Mouse (Mus musculus) cerebellum, adult 8-10 months (tissue): ENCODE measurements around the gene Rph3al.

Experiments
- DNase-seq: peaks from one replicate; pipeline ENCODE4 v3.0.0; 2022

Rph3al gene

GRCm38 (mm10) chr11:75938379-75938906, at the start of gene Rph3al:
Gene Rph3al (minus strand): TSS chr11:75938429.
- DNase-seq = no peak

DNA sequence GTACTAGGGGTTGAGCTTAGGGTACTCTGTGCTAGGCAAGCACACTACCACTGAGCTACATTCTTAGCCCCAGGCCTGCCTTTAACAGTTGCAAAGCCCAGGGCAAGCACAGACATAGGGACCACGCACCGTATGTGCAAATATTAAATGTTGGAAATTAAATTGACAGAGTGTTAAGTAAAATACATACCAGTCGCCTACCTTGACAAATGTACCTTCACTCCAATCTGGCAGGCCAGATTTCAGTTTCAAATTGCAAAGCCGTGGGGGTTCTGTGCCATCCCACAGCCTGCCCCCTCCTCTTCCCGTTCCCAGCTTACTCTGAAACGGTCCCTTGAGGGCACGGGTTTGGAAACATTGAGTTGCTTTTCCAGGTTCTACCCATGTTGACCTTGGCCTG, 47.7 kb upstream of the Rph3al start:
- DNase-seq = no peak

- no peak for DNase-seq
Observed at GRCm38 (mm10) chr11:75984581-75984980, 46.4 kb upstream of the Rph3al start.

DNA sequence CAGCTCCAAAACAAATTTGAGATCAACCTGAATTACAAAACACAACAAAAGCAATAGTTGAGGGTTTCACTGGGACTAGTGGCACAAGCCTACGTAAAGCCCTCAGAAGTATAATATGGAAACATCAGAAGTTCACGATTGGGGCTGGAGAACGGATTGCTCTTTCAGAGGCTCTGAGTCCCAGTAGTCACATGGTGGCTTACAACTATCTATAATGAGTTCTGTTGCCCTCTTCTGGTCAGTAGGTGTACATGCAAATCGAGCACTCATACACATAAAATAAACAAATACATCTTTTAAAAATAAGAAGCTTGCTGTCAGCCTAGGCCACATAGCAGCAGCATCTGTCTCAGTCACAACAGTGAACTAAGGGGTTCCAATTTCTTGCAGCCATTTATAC, 45.0 kb upstream of the Rph3al start:
- no peak for DNase-seq

DNA sequence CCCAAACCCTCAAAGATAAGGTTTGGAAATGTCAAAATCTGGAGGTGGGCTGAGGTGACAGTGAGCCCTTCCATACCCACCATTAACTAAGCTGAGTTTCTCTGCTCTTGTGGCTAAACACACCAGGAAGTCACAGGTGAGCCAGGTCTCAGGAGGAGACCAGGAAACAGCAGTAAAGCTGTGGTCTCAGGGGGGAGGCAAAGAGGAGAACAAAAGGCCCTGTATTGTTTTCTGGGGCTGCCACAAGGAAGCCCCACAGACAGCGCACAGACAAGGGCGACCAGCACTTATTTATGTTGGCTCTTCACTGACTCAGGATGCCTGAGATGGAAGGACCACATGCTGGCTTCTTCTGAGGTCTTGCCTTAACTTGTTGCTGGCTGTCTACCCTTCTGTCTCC, 42.2 kb upstream of the Rph3al start:
- no peak for DNase-seq

DNA sequence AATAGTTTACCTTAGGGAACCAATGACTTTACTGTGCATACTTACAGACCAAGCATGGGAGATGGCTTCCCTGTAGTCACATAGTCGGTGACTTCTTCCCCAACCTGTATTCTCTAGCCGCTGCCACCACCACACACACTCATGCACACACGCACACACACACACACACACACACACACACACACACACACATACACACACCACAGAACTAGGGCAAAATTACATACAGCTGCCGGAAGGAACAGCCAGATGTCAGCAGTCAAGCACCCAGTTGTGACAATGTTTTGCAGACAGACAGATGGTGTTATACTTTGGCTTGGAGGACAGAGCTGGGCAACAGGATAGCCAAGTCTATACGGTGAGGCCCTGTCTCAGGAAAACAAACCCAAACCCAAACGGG, 39.8 kb upstream of the Rph3al start:
- DNase-seq = no peak

DNA sequence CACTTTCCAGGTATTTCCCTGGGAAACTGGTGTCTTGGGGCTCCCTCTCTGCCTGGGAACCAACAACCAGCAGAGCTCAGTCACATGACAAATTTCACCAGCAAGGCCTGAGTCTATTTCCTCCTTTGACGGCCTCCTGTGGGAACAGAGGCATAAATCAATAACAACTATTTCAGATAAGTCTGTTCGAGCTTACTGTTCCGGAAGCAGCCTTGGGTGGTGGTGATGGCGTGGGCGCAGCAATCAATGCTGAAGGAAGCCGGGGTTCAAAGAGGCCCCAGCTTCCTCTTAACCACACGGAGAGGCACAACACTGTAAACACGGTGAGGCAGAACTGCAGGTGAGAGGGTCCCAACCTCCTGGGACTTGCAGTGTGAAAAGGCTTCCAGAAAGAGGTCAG, 38.5 kb upstream of the Rph3al start:
- DNase-seq = no peak

GRCm38 (mm10) chr11:75973988-75974387, 35.8 kb upstream of the Rph3al start:
- no peak for DNase-seq

DNA sequence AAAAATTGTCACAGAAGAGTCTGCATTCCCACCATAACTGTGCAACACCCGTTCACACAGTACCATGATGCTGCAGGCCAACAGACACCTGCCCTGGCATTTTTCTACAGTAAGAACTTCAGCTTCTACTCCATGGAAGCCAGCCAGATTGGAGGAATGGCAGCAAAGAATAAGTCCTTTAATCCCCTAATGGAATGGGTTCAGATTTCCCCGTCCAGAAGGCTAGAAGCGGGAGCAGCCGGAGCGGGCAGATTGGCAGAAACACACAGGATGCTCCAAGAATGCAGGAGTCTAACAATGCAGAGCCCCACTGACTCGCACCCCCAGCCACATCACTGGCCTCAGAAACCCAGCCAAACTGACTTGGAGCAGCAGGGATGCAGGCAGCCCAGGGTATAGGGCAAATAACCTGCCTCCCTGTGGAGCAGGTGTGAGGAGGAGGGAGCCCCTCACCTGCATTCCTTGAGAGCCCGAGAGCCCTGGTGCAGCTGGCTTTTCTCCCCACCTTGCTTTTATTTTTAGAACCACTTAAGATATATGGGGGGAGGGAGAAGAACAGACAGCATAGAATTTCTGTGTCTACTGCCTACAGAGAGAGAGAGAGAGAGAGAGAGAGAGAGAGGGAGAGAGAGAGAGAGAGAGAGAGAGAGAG, 34.8 kb upstream of the Rph3al start:
- no peak for DNase-seq

DNA sequence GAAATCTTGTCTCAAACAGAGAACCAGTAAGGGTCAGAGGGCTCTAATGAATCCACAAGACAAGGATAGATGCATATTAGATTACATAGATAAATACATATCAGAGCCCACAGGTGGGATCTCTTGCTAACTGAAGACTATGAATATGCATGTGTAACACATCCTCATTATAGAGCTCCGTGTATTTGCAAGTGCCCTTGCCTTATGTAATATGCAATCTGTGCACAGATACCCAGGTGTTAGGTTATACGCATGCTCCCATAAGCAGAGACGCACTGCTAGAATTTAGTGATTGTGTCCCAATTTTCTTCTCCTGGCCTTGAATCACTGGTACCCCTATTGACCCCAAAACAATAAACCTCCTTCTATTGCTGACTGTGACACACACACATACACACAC, 34.0 kb upstream of the Rph3al start:
- DNase-seq = no peak

DNA sequence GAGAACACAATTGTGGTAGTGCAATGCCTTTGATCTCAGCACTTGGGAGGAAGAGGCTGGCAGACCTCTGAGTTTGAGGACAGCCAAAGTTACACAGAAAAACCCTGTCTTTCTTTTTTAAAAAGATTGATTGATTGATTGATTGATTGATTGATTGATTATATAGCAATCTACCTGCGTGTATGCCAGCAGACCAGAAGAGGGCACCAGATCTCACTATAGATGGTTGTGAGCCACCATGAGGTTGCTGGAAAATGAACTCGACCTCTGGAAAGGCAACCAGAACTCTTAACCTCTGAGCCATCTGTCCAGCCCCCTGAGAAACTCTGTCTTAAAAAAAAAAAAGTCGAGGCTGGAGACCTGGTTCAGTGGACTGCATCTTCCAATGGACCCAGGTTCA, 32.4 kb upstream of the Rph3al start:
- no peak for DNase-seq

DNA sequence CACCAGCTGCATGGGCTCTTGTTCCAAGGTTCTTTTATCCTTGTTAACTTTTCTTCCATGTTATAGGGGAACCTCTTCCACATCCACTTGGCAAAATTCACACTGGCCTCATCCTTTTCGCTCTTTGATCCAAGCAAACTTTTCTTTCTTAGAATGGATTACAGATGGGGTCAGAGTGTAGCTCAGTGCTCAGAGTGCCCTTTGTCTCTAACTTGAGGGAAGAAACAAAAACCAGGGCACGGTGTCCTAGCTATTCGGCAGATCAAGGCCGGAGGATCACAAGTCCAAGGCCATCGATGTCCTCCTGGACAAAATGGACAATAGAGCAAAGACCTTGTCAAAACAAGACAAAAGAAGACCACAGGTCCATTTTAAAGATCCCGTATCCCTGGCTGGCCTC, 30.5 kb upstream of the Rph3al start:
- DNase-seq = no peak

DNA sequence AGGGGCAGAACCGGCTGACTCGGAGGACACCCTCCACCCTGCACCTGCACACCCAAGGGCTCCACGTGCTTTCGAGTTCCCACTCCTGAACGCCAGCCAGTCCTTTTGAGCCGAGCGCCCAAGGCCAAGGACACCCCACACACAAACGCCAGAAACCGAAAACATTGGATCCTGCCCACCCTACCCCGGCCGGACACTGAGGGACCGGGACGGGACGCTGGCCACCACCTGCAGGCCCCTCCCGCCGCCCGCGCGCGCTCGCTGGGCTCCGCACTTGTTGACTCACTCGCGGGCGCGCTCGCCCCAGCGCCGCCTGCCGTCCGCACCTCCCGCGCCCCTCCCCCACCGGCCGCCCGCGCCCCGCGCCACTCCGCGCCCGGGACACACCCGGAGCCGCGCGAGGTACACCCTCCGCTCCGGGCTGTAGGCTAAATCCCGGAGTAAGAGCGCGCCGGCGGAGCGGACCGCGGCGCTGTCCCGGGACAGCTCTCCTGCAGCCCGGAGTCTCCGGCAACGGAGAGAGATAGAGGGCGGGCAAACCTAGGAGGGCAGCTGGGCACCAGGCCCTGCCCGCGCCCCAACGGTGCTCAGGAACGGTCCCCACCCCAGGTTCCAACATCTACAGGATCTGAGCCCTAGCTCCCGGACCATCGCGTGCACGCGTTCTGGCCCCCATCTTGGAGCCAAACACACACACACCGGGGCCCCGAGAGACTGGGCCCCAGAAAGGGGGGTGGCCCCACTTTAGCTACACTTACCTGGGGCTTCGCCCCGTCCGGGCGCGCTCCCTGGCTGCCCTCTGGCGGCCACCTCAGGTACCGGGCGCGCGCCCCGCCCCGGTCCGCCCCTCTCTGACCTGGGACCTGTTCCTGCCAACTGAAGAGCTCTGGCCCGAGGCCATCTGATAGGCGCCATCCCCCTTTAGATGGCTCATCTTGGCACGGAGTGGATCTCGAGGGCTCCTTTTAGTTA, 28.5 kb upstream of the Rph3al start:
- peak; percentile 75 for DNase-seq

- no peak for DNase-seq
Observed at GRCm38 (mm10) chr11:75965674-75966400, 27.6 kb upstream of the Rph3al start.

DNA sequence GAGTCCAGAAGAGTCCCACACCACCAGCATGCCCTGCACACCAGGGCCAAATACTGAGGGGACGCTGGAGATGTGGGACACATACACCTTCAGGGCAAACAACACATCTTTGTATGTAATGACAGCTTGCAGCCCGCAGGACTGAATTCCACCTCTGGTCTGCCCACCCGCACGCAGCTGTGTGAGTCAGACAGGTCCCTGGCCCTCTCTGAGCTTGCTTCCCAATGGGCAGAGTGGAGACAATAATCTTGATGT, 26.2 kb upstream of the Rph3al start:
- DNase-seq = no peak

DNA sequence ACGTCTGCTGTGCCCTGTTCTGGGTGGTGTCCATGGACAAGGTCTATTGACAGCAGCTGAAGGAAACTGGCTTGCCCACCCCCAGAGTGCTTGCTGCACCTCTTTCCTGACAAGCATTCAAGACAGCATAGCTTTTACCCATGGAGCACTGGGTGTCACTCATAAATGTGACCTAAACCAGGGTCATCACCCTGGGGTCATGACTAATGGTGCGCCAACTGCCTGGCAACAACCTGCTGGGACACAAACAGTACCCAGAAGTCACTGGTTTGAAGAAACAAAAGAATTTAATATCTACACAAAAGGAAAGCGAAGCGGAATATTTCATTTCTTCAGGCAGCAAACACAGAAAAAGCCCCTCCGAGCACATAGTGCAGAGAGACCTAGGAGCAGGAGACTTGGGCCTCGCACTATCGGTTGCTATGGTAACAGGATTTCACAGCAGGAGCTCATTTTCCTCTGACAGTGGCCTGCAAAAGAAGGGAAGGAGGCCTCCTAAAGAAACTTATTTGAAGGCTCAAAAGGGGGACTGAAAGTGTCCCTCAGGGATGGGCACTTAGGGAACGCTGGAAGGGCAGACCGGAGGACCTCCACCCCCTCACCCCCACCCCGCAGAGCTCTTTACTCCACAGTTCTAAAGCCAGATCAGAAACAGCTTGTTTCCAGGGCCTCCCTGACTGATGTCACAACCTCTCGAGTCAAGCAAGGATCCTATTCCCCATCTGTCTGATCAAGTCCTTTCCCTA, 25.7 kb upstream of the Rph3al start:
- no peak for DNase-seq

DNA sequence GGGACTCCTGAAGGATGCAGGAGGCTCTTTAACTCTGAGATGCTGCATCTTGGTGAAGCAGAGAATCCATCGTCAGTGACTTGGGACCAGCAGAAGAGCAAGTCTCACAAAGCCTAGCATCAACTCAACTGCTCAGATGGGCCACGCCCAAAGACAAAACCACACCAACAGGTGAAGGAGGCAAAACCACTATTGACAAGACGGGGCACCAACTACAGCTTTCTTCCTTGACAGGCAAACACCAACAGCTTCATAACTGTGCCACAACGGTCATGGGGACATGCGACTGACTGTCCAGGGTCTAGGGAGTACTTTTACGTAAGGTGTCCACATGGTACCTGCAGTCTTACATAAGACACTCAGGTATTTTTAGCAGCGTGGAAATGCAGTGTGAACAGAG, 23.6 kb upstream of the Rph3al start:
- DNase-seq = no peak

DNA sequence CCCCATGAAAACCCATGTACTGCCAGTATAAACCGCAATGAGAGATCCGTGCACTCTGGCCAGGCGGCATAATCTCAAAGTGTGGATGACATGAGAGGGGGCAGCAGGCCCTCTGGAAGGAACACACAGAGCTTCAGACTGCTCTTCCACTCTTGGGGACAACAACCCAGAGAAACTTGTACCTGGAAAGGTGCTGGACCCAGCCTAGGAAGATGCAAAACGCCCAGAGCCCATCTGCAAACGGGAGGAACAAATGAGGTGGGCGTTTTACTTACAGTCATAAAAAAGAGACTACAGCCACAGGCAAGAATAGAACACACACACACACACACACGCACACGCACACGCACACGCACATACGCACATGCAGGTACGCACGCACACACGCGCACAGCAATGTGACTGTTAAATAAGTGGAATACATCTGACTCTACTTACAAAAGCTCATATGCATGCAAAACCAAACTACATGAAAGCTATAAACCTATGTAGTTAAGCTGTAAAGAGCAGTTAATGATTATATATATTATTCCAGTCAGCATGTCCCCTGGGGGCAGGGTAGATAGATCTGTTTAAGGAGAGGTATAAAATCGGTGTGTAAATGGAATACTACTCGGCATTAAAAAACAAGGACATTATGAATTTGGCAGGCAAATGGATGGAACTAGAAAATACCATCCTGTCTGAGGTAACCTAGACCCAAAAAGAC, 19.0 kb upstream of the Rph3al start:
- no peak for DNase-seq

DNA sequence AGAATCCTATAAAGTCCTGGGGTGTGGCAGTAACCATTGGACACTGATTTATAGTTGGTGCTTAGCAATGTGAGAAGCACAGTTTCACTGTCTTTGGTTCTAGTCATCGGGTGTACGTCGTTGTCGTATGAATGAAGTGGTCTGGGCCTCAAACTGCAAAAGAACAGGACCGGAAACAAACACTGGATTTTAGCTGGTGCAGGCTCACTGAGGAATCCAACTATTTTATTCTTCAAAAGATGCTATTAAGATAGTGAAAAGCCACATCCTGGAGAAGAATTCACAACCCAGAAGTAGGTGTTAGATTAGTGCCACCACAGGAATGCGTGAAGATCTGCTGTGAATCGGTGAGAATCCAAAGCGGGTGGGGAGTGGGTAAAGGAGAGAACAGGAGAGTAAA, 18.4 kb upstream of the Rph3al start:
- DNase-seq = no peak

DNA sequence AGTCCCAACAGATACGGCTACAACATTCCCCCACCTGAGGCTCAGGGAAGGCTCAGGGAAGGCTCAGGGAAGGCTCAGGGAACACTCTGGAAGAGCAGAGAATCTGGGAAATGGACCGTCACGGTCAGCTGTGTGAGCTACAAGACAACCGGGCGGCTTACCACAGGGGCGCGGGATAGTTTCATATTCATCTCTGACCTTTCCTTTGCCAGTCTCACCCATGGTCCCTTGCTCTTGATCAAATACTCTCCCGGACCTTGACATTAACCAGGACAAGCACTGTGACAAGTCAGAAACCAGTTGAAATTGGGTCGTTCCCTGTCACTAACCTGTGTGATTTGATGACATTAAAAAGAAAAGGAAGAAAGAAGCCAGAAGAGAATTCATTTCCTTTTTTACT, 16.7 kb upstream of the Rph3al start:
- DNase-seq = no peak

- no peak for DNase-seq
Observed at GRCm38 (mm10) chr11:75951895-75952294, 13.7 kb upstream of the Rph3al start.

GRCm38 (mm10) chr11:75950459-75950858, 12.2 kb upstream of the Rph3al start:
- DNase-seq = no peak
